Mouse (Mus musculus) adrenal gland, adult 10 weeks (tissue): ENCODE data around the gene Vmn1r183. TPM values are rescaled to one million over a fixed set of nuclear protein-coding genes. Genes with fewer than 3 reads are reported as not detected.

Source experiments
- polyA plus RNA-seq: library from polyadenylated mRNA; stranded (reverse); fragments of 350-450 nt; fragmentation: Illumina TruSeq; extraction: RNeasy Lipid Tissue Mini Kit (QIAGEN cat#74804); gene quantifications from one replicate; pipeline ENCODE4 v1.2.3, GENCODE M21; 2014; ENCODE audit warnings: low read depth, low replicate concordance

Gene Vmn1r183
- polyA plus RNA-seq, result not detected

DNA sequence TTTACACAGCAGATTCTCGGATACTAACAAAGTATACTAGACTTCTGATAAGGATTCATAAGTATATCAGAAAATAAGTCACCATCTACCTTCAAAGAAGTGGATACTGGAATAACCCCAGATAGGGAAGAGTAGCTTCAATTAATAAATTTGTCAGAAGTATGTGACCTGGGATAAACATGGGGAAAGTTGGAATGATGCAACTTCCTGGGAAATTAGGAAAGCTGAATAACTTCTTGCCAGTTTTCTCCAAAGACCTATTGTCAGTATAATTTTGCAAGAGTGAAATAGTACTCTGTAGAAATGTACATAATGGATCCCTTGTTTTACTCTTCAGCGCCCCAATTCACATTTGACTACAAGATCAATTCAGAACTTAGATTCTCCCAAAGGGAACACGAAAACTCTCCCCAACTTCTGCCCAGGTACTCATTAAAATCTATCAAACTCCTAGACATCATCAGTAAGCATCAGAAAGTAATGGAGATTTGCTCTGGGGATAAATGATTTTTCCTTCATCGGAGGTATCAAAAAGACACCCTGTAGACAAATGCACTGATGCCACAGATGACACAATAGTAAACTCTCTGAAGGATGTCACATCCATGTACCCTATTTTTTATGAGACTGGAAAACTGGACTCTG, at the start of gene Vmn1r183:
Vmn1r183 (plus strand) TSS at position 595 of the 645 bp plus-strand sequence.

DNA sequence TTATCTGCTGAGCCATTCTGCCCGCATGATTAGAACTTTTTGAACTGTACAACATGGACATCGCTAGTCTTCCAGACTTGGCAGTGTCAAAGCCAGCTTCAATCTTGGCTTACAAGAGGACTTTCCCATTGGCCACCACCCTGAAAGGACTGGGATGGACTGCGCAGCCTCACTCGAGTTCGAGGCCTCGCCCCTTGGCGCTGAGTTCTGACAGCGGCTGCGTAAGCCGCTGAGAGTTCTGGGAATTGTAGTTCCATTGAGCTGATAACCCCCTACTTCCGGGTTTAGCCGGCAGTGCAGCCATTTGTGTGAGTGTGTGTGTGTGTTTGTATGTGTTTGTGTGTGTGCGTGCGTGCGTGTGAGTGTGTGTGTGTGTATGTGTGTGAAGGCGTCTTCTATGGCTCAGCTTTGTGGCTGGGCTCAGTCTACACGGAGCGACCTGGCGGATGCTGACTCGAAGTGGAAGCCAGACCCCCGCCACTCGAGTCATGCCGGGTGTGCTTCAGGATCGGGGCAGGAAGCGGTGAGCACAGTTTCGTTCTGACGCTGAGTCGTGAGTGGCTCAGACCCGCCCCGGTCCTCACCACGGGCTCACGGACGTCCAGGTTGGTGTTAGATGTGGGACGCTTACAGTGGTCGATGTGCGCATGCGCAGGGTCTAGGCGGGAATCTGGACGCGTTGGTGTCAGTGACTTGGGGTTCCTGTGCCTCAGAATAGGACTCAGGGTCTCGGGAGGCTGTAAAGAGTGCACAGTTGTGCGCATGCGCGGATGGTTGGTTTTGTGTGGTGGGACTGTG, 28.8 kb downstream of the Vmn1r183 start, which contains the start of gene Zfp180:
Zfp180 (plus strand) TSS at position 291 of the 798 bp plus-strand sequence.

DNA sequence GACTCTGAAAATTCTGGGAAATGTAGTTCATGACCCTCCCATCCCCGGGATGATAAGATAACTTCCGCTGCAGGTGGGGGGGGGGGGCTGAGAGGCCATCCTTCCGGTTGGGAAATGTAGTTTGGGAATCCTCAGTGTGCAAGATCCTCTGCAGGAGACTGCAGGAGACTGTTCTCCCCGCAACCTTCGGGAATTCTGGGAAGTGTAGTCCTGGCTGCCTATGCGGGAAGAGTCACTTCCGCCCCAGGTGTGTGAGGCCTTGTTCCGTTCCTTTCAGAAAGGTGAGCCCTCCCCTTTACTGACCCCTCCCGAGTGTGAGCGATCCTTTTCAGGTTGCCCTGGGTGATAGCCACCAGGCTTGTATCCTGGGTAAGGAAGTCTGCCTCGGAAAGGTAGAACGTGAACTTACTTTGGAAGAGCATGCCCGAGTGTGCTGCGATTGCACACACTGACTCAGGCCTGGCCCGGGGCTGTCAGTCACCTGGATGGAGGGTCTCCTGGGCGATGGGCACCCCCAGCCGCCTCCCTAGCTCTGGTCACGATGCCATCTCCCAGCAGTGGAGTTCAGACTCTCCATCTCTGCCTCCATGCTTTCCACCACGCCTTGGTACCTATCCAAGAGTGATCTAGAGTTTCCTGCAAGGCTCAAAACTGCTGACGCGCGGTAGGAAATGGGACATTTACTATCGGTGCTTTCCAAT, 59.3 kb downstream of the Vmn1r183 start, which contains the start of gene Zfp112:
Zfp112 (plus strand) TSS at position 159 of the 701 bp plus-strand sequence.

Other genes starting within 250 kb of the Vmn1r183 start
- not detected for gene Vmn1r175, start 242.6 kb upstream of the Vmn1r183 start, polyA plus RNA-seq
- not detected for gene Vmn1r176, start 215.9 kb upstream of the Vmn1r183 start, polyA plus RNA-seq
- not detected for gene Vmn1r177, start 186.8 kb upstream of the Vmn1r183 start, polyA plus RNA-seq
- not detected for gene Vmn1r178, start 161.2 kb upstream of the Vmn1r183 start, polyA plus RNA-seq
- gene Vmn1r179, start 126.3 kb upstream of the Vmn1r183 start, polyA plus RNA-seq, result not detected
- not detected for gene Vmn1r180, start 102.6 kb upstream of the Vmn1r183 start, polyA plus RNA-seq
- gene Vmn1r181, start 78.6 kb upstream of the Vmn1r183 start, polyA plus RNA-seq, result not detected
- not detected for gene V1rd19, start 51.6 kb upstream of the Vmn1r183 start, polyA plus RNA-seq
- 16.9 TPM for gene Zfp180, start 28.7 kb downstream of the Vmn1r183 start, polyA plus RNA-seq
- 2.1 TPM for gene Zfp112, start 59.1 kb downstream of the Vmn1r183 start, polyA plus RNA-seq
- gene Zfp235, start 80.9 kb downstream of the Vmn1r183 start, polyA plus RNA-seq, result 5.2 TPM
- gene Zfp114, start 121.8 kb downstream of the Vmn1r183 start, polyA plus RNA-seq, result 0.41 TPM
- gene Zfp111, start 158.2 kb downstream of the Vmn1r183 start, polyA plus RNA-seq, result 7.2 TPM
- 3.3 TPM for gene Zfp109, start 184.3 kb downstream of the Vmn1r183 start, polyA plus RNA-seq
- 2.3 TPM for gene Zfp108, start 201.5 kb downstream of the Vmn1r183 start, polyA plus RNA-seq
- gene Zfp93, start 217.2 kb downstream of the Vmn1r183 start, polyA plus RNA-seq, result 2.1 TPM
- 4.2 TPM for gene Zfp61, start 248.0 kb downstream of the Vmn1r183 start, polyA plus RNA-seq